Mouse (Mus musculus) MEL (cell line): ENCODE measurements at regions not wholly inside any gene's neighbourhood (a gene's known extent, or its start where the extent isn't known, plus 50 kb on each side); places are given as distances from the start of the nearest gene placed in this dataset.

Source experiments
- DNase-seq: peaks from one replicate; pipeline ENCODE4 v3.0.0; 2011; ENCODE audit warnings: low read depth, low spot score
- H3K27ac ChIP-seq: 2 replicates; pipeline ENCODE4 v1.5.1; 2012; ENCODE audit warnings: low read depth, mild to moderate bottlenecking, control low read depth, low read length, moderate library complexity; ENCODE audit not compliant: control insufficient read depth
- H3K27me3 ChIP-seq, 2 experiments: fragments of 150-350 bp in 1 of 2; sonication (generic) in 1 of 2; 2 replicates each; pipeline ENCODE4 v1.6.1; 2012; ENCODE audit warnings: low read length in 2 of 2, mild to moderate bottlenecking in 2 of 2, improper control_type of control experiment in 1 of 2, moderate library complexity in 1 of 2; ENCODE audit not compliant: insufficient read depth in 2 of 2, control insufficient read depth in 1 of 2
- H3K36me3 ChIP-seq, 2 experiments: 2 replicates each; pipeline ENCODE4 v1.6.1; 2012 to 2014; ENCODE audit warnings: low read length in 2 of 2, improper control_type of control experiment in 1 of 2, inconsistent platforms in 1 of 2, mild to moderate bottlenecking in 1 of 2; ENCODE audit not compliant: insufficient read depth in 2 of 2, control insufficient read depth in 1 of 2
- H3K4me1 ChIP-seq, 2 experiments: fragments of 150-350 bp in 1 of 2; sonication (generic) in 1 of 2; 2 replicates each; pipeline ENCODE4 v1.6.1; 2012; ENCODE audit warnings: low read length in 2 of 2, improper control_type of control experiment in 1 of 2, mild to moderate bottlenecking in 1 of 2; ENCODE audit not compliant: insufficient read depth in 2 of 2, control insufficient read depth in 1 of 2
- H3K4me3 ChIP-seq, 2 experiments: fragments of 150-350 bp in 1 of 2; sonication (generic) in 1 of 2; 2 replicates each; pipeline ENCODE4 v1.5.1; 2012; ENCODE audit warnings: low read depth in 2 of 2, low read length in 2 of 2, mild to moderate bottlenecking in 2 of 2, moderate library complexity in 2 of 2, control low read depth in 1 of 2, improper control_type of control experiment in 1 of 2; ENCODE audit not compliant: control insufficient read depth in 1 of 2, insufficient read depth in 1 of 2
- H3K79me2 ChIP-seq: 2 replicates; pipeline ENCODE4 v1.6.1; 2012; ENCODE audit warnings: mild to moderate bottlenecking, low read length, moderate library complexity; ENCODE audit not compliant: control insufficient read depth, poor library complexity, insufficient read depth
- H3K9ac ChIP-seq: 2 replicates; pipeline ENCODE4 v1.6.1; 2012; ENCODE audit warnings: low read depth, mild to moderate bottlenecking, control low read depth, low read length, moderate library complexity; ENCODE audit not compliant: control insufficient read depth, poor library complexity, severe bottlenecking
- H3K9me3 ChIP-seq: fragments of 150-350 bp; sonication (generic); replicated peaks from 2 replicates; pipeline ENCODE4 v1.6.1; 2012; ENCODE audit warnings: mild to moderate bottlenecking, low read length, improper control_type of control experiment, moderate library complexity; ENCODE audit not compliant: insufficient read depth
- BHLHE40 ChIP-seq: IDR thresholded peaks from 2 replicates; pipeline ENCODE4 v1.6.1; 2012; ENCODE audit warnings: low read depth, mild to moderate bottlenecking, inconsistent platforms, low read length, improper control_type of control experiment, borderline replicate concordance
- CHD1 ChIP-seq: IDR thresholded peaks from 2 replicates; pipeline ENCODE4 v1.6.1; 2012; ENCODE audit warnings: low read depth, mild to moderate bottlenecking, inconsistent platforms, low read length, improper control_type of control experiment
- CHD2 ChIP-seq: IDR thresholded peaks from 2 replicates; pipeline ENCODE4 v1.6.1; 2011; ENCODE audit warnings: low read length, improper control_type of control experiment
- CTCF ChIP-seq, 3 experiments: IDR thresholded peaks in 2 of 3; conservative IDR thresholded peaks in 1 of 3; 2 replicates each; pipeline ENCODE4 v1.5.1; 2011 to 2012; ENCODE audit warnings: low read length in 3 of 3, low read depth in 2 of 3, mild to moderate bottlenecking in 2 of 3, improper control_type of control experiment in 1 of 3, inconsistent platforms in 1 of 3, mixed read lengths in 1 of 3, moderate library complexity in 1 of 3; ENCODE audit not compliant: control insufficient read depth in 1 of 3, insufficient read depth in 1 of 3, poor library complexity in 1 of 3, severe bottlenecking in 1 of 3
- ELF1 ChIP-seq: IDR thresholded peaks from 2 replicates; pipeline ENCODE4 v1.6.1; 2014; ENCODE audit warnings: low read depth, mild to moderate bottlenecking, inconsistent platforms, low read length, improper control_type of control experiment, moderate library complexity
- EP300 ChIP-seq, 2 experiments: IDR thresholded peaks; 2 replicates each; pipeline ENCODE4 v1.6.1; 2011; ENCODE audit warnings: improper control_type of control experiment in 2 of 2, low read length in 2 of 2, low read depth in 1 of 2, mild to moderate bottlenecking in 1 of 2
- ETS1 ChIP-seq: IDR thresholded peaks from 2 replicates; pipeline ENCODE4 v1.6.1; 2012; ENCODE audit warnings: low read depth, mild to moderate bottlenecking, inconsistent platforms, low read length, improper control_type of control experiment, moderate library complexity
- GABPA ChIP-seq: IDR thresholded peaks from 2 replicates; pipeline ENCODE4 v1.6.1; 2012; ENCODE audit warnings: low read depth, mild to moderate bottlenecking, inconsistent platforms, low read length, improper control_type of control experiment, moderate library complexity
- HCFC1 ChIP-seq: IDR thresholded peaks from 2 replicates; pipeline ENCODE4 v1.6.1; 2012; ENCODE audit warnings: low read depth, mild to moderate bottlenecking, inconsistent platforms, low read length, improper control_type of control experiment, moderate library complexity
- KAT2A ChIP-seq: conservative IDR thresholded peaks from 2 replicates; pipeline ENCODE4 v1.6.1; 2012; ENCODE audit warnings: low read depth, low read length, improper control_type of control experiment, inconsistent platforms
- MAFK ChIP-seq: IDR thresholded peaks from 2 replicates; pipeline ENCODE4 v1.6.1; 2011; ENCODE audit warnings: low read depth, mild to moderate bottlenecking, low read length, improper control_type of control experiment, borderline replicate concordance
- MAX ChIP-seq: IDR thresholded peaks from 2 replicates; pipeline ENCODE4 v1.6.1; 2011; ENCODE audit warnings: low read length, improper control_type of control experiment
- MYC ChIP-seq: IDR thresholded peaks from 2 replicates; pipeline ENCODE4 v1.6.1; 2011; ENCODE audit warnings: low read depth, mild to moderate bottlenecking, low read length, improper control_type of control experiment, moderate library complexity
- NELFE ChIP-seq: IDR thresholded peaks from 2 replicates; pipeline ENCODE4 v1.6.1; 2011; ENCODE audit warnings: low read depth, low read length, improper control_type of control experiment
- POLR2AphosphoS2 ChIP-seq: IDR thresholded peaks from 2 replicates; pipeline ENCODE4 v1.6.1; 2011; ENCODE audit warnings: low read length, improper control_type of control experiment
- RAD21 ChIP-seq: IDR thresholded peaks from 2 replicates; pipeline ENCODE4 v1.6.1; 2011; ENCODE audit warnings: mild to moderate bottlenecking, low read depth, low read length, improper control_type of control experiment
- RCOR1 ChIP-seq: IDR thresholded peaks from 2 replicates; pipeline ENCODE4 v1.6.1; 2012; ENCODE audit warnings: low read depth, mild to moderate bottlenecking, inconsistent platforms, low read length, improper control_type of control experiment
- SMC3 ChIP-seq: IDR thresholded peaks from 2 replicates; pipeline ENCODE4 v1.6.1; 2011; ENCODE audit warnings: low read depth, low read length, improper control_type of control experiment
- TBP ChIP-seq: IDR thresholded peaks from 2 replicates; pipeline ENCODE4 v1.8.0; 2011; ENCODE audit warnings: low read depth, low read length, improper control_type of control experiment
- TCF12 ChIP-seq: IDR thresholded peaks from 2 replicates; pipeline ENCODE4 v1.6.1; 2014; ENCODE audit warnings: low read depth, mild to moderate bottlenecking, inconsistent platforms, low read length, improper control_type of control experiment, moderate library complexity
- USF2 ChIP-seq, 2 experiments: IDR thresholded peaks; 2 replicates each; pipeline ENCODE4 v1.6.1; 2011 to 2012; ENCODE audit warnings: improper control_type of control experiment in 2 of 2, low read length in 2 of 2, borderline replicate concordance in 1 of 2, inconsistent platforms in 1 of 2, low read depth in 1 of 2, mild to moderate bottlenecking in 1 of 2; ENCODE audit not compliant: insufficient read depth in 1 of 2
- ZC3H11A ChIP-seq: IDR thresholded peaks from 2 replicates; pipeline ENCODE4 v1.6.1; 2012; ENCODE audit warnings: low read depth, mild to moderate bottlenecking, inconsistent platforms, low read length, improper control_type of control experiment
- ZMIZ1 ChIP-seq: IDR thresholded peaks from 2 replicates; pipeline ENCODE4 v1.6.1; 2012; ENCODE audit warnings: low read depth, mild to moderate bottlenecking, inconsistent platforms, low read length, improper control_type of control experiment, moderate library complexity
- ZNF384 ChIP-seq: IDR thresholded peaks from 2 replicates; pipeline ENCODE4 v1.6.1; 2012; ENCODE audit warnings: low read depth, mild to moderate bottlenecking, inconsistent platforms, low read length, improper control_type of control experiment

DNA sequence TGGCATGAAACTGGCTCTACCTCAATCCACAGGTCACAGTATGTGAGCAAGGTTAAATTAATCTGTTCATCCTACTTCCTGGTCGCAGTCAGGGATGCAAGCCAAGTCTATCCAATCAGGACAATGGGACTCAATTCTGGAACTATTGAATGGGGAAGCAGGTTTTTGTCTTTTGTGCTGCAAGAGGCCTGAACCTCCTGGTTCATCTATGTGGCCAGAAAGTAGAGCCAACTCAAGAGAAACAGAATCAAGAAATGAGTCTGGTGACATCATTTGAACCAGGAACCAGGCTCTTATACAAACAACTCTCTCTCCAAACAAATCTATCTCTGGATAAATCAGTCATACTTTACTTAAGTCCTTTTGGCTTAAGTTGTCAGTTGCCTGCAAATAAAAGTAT lies 294.7 kb upstream of the Usp25 start:
- no peak for TF ChIP-seq ZC3H11A
- no peak for TF ChIP-seq ETS1
- TF ChIP-seq EP300 (IDR thresholded peaks at IDR 0.05; ENCODE audit: low read depth in 1 of 2, low read length in 2 of 2), result no peak
- no peak for TF ChIP-seq ZMIZ1
- no peak for TF ChIP-seq TCF12
- no peak for TF ChIP-seq ZNF384
- no peak for TF ChIP-seq CHD2
- no peak for TF ChIP-seq KAT2A
- TF ChIP-seq GABPA, result no peak
- TF ChIP-seq POLR2AphosphoS2, result no peak
- no peak for TF ChIP-seq SMC3
- TF ChIP-seq RCOR1, result no peak
- no peak for TF ChIP-seq MYC
- Histone ChIP-seq H3K36me3 (no peaks in the 10 kb centered on the region), H3K27me3 (peaks cover 0 to 1% of the 10 kb centered on the region in 2 experiments; a peak in 1 of 4 replicates), H3K9ac (no peak overlapping the region), H3K9me3 (no peaks in the 10 kb centered on the region), H3K4me3 (no peak overlapping the region), H3K27ac (no peak overlapping the region), H3K79me2 (no peaks in the 10 kb centered on the region), H3K4me1 (no peaks in the 10 kb centered on the region)
- DNase-seq, result no peak

DNA sequence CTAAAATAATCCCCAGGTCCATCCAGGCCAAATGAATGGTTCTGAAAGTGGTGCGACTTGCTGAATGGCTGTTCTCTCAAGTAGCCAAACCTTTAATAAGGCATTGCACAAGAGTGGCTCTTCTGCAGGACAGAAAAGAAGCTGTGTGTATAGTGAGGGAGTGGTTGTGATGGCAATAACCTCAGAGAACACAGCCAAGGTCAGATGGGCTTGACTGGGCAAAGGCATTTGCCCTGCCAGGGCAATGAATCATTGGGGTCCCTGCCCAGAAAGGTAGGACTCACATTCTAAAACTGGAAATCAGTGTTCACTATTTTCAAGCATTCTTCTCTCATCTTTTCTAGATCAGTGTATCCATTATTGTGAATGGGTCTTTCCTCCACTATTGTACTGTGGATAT lies 295.4 kb upstream of the Usp25 start:
- peaks cover 0 to 1% of the 10 kb centered on the region in 2 experiments; a peak in 1 of 4 replicates for H3K27me3 ChIP-seq
- H3K27ac ChIP-seq, result no peak overlapping the region
- DNase-seq, result no peak
- no peak overlapping the region for H3K9ac ChIP-seq
- no peak for TF ChIP-seq CHD1
- TF ChIP-seq BHLHE40, result no peak
- no peak for TF ChIP-seq RAD21
- no peak for TF ChIP-seq ZMIZ1
- no peak for TF ChIP-seq TCF12
- no peak for TF ChIP-seq GABPA
- TF ChIP-seq MAFK, result no peak
- no peak for TF ChIP-seq NELFE
- no peak for TF ChIP-seq HCFC1
- TF ChIP-seq CHD2, result no peak
- no peak for TF ChIP-seq ELF1
- no peak for TF ChIP-seq MAX
- TF ChIP-seq CTCF (IDR thresholded peaks at IDR 0.05 in 2 of 3, conservative IDR thresholded peaks at IDR 0.05 in 1 of 3; ENCODE audit: control insufficient read depth in 1 of 3, insufficient read depth in 1 of 3, low read depth in 2 of 3, low read length in 3 of 3, poor library complexity in 1 of 3, severe bottlenecking in 1 of 3), result no peak
- no peak for TF ChIP-seq KAT2A
- TF ChIP-seq USF2 (IDR thresholded peaks at IDR 0.05; ENCODE audit: borderline replicate concordance in 1 of 2, insufficient read depth in 1 of 2, low read depth in 1 of 2, low read length in 2 of 2), result no peak
- TF ChIP-seq RCOR1, result no peak
- no peak for TF ChIP-seq TBP
- H3K4me3 ChIP-seq, result no peak overlapping the region
- H3K36me3 ChIP-seq, result no peaks in the 10 kb centered on the region
- H3K79me2 ChIP-seq, result no peaks in the 10 kb centered on the region
- H3K9me3 ChIP-seq, result no peaks in the 10 kb centered on the region
- no peaks in the 10 kb centered on the region for H3K4me1 ChIP-seq
